Mouse (Mus musculus) heart, embryonic 13.5 days (tissue): ENCODE measurements at regions not wholly inside any gene's neighbourhood (a gene's known extent, or its start where the extent isn't known, plus 50 kb on each side); places are given as distances from the start of the nearest gene placed in this dataset.

ENCODE experiments used
- ATAC-seq: fragments of 200-750 bp; cut with Nextera tagmentation; 2 replicates; pipeline ENCODE4 v1.8.0; 2017; ENCODE audit warnings: moderate TSS enrichment; ENCODE audit not compliant: insufficient number of reproducible peaks, low FRiP score, low TSS enrichment; ENCODE audit errors: extremely low read depth
- H3K27ac ChIP-seq: fragments of 300-500 bp; sonication (generic); replicated peaks from 2 replicates; pipeline ENCODE4 v1.5.1; 2015; ENCODE audit warnings: moderate library complexity, mild to moderate bottlenecking, inconsistent platforms
- H3K27me3 ChIP-seq: fragments of 300-500 bp; sonication (generic); replicated peaks from 2 replicates; pipeline ENCODE4 v1.6.1; 2015; ENCODE audit warnings: mild to moderate bottlenecking, inconsistent platforms
- H3K36me3 ChIP-seq: fragments of 300-500 bp; sonication (generic); 2 replicates; pipeline ENCODE4 v1.6.1; 2015; ENCODE audit warnings: mild to moderate bottlenecking, inconsistent platforms
- H3K4me1 ChIP-seq: fragments of 300-500 bp; sonication (generic); 2 replicates; pipeline ENCODE4 v1.6.1; 2015; ENCODE audit warnings: inconsistent platforms
- H3K4me2 ChIP-seq: fragments of 300-500 bp; sonication (generic); 2 replicates; pipeline ENCODE4 v1.6.1; 2015; ENCODE audit warnings: inconsistent platforms, mild to moderate bottlenecking, moderate library complexity
- H3K4me3 ChIP-seq: fragments of 300-500 bp; sonication (generic); 2 replicates; pipeline ENCODE4 v1.5.1; 2015; ENCODE audit warnings: moderate library complexity, mild to moderate bottlenecking, inconsistent platforms
- H3K9ac ChIP-seq: fragments of 300-500 bp; sonication (generic); 2 replicates; pipeline ENCODE4 v1.6.1; 2015; ENCODE audit warnings: inconsistent platforms, mild to moderate bottlenecking, moderate library complexity
- H3K9me3 ChIP-seq: fragments of 300-500 bp; sonication (generic); 2 replicates; pipeline ENCODE4 v1.6.1; 2016; ENCODE audit warnings: inconsistent platforms
- WGBS: fragments of 180-500 bp; shearing (Covaris S2); methylation state at CpG from one replicate; pipeline ENCODE4 v1.1.7; 2015; ENCODE audit warnings: mixed read lengths; 5-methylcytosine and 5-hydroxymethylcytosine counted together

GRCm38 (mm10) chr7:78123386-78123785 is 614.4 kb downstream of the Ntrk3 start:
- Histone ChIP-seq H3K36me3 (no peaks in the 10 kb centered on the region), H3K9ac (no peak overlapping the region), H3K9me3 (no peaks in the 10 kb centered on the region), H3K4me2 (no peak overlapping the region), H3K27ac (no peak overlapping the region), H3K4me1 (peaks cover 16% of the 10 kb centered on the region), H3K4me3 (no peak overlapping the region), H3K27me3 (no peaks in the 10 kb centered on the region)
- no peak for ATAC-seq
- WGBS = 59% methylated on average over 1 of the region's 1 CpGs

- ATAC-seq = no peak
- Histone ChIP-seq H3K4me1 (peaks cover 16% of the 10 kb centered on the region), H3K36me3 (no peaks in the 10 kb centered on the region), H3K9ac (no peak overlapping the region), H3K4me2 (no peak overlapping the region), H3K9me3 (peaks cover 3% of the 10 kb centered on the region; the same call in 1 of the 2 replicates), H3K27ac (no peak overlapping the region), H3K27me3 (no peaks in the 10 kb centered on the region), H3K4me3 (no peak overlapping the region)
- WGBS = 18% methylated on average over 5 of the region's 5 CpGs
Observed at GRCm38 (mm10) chr7:78121151-78121486, 616.7 kb downstream of the Ntrk3 start.

GRCm38 (mm10) chr7:78120462-78121150 is 617.2 kb downstream of the Ntrk3 start:
- no peak overlapping the region for H3K4me2 ChIP-seq
- 30% methylated on average over 5 of the region's 5 CpGs for WGBS
- no peak for ATAC-seq

GRCm38 (mm10) chr7:78119809-78120208 is 618.0 kb downstream of the Ntrk3 start:
- no peak overlapping the region for H3K9ac ChIP-seq
- H3K4me1 ChIP-seq = peaks cover 16% of the 10 kb centered on the region
- no peak for ATAC-seq
- H3K4me3 ChIP-seq = no peak overlapping the region
- WGBS = 68% methylated on average over 1 of the region's 1 CpGs
- no peak overlapping the region for H3K27ac ChIP-seq
- H3K27me3 ChIP-seq = no peaks in the 10 kb centered on the region
- no peak overlapping the region for H3K4me2 ChIP-seq
- H3K36me3 ChIP-seq = no peaks in the 10 kb centered on the region
- peaks cover 3% of the 10 kb centered on the region; the same call in 1 of the 2 replicates for H3K9me3 ChIP-seq

More at GRCm38 (mm10) chr7:78120462-78121150, 617.2 kb downstream of the Ntrk3 start:
- H3K27ac ChIP-seq = no peak overlapping the region
- H3K4me3 ChIP-seq = no peak overlapping the region
- H3K27me3 ChIP-seq = no peaks in the 10 kb centered on the region
- no peak overlapping the region for H3K9ac ChIP-seq
- H3K36me3 ChIP-seq = no peaks in the 10 kb centered on the region
- peaks cover 16% of the 10 kb centered on the region for H3K4me1 ChIP-seq
- peaks cover 3% of the 10 kb centered on the region; the same call in 1 of the 2 replicates for H3K9me3 ChIP-seq

GRCm38 (mm10) chr7:78111291-78111690 is 626.5 kb downstream of the Ntrk3 start:
- Histone ChIP-seq H3K4me3 (no peak overlapping the region), H3K27ac (no peak overlapping the region), H3K36me3 (no peaks in the 10 kb centered on the region), H3K9me3 (no peaks in the 10 kb centered on the region), H3K27me3 (no peaks in the 10 kb centered on the region), H3K4me2 (no peak overlapping the region), H3K4me1 (no peaks in the 10 kb centered on the region), H3K9ac (no peak overlapping the region)
- 72% methylated on average over 6 of the region's 6 CpGs for WGBS
- no peak for ATAC-seq

GRCm38 (mm10) chr7:78103536-78104279 is 634.1 kb downstream of the Ntrk3 start:
- Histone ChIP-seq H3K9me3 (no peaks in the 10 kb centered on the region), H3K4me1 (no peaks in the 10 kb centered on the region), H3K9ac (no peak overlapping the region), H3K27ac (no peak overlapping the region), H3K4me2 (no peak overlapping the region), H3K36me3 (no peaks in the 10 kb centered on the region), H3K27me3 (no peaks in the 10 kb centered on the region), H3K4me3 (no peak overlapping the region)
- no peak for ATAC-seq
- 44% methylated on average over 2 of the region's 2 CpGs for WGBS

GRCm38 (mm10) chr7:78102396-78102795 is 635.4 kb downstream of the Ntrk3 start:
- H3K9ac ChIP-seq = no peak overlapping the region
- no peaks in the 10 kb centered on the region for H3K9me3 ChIP-seq
- no peak overlapping the region for H3K27ac ChIP-seq
- H3K4me3 ChIP-seq = no peak overlapping the region
- H3K4me1 ChIP-seq = no peaks in the 10 kb centered on the region
- WGBS = 86% methylated on average over 3 of the region's 3 CpGs
- no peaks in the 10 kb centered on the region for H3K27me3 ChIP-seq
- ATAC-seq = no peak
- no peak overlapping the region for H3K4me2 ChIP-seq
- no peaks in the 10 kb centered on the region for H3K36me3 ChIP-seq

GRCm38 (mm10) chr7:78086566-78087008 is 651.2 kb downstream of the Ntrk3 start:
- H3K9me3 ChIP-seq = no peaks in the 10 kb centered on the region
- no peak for ATAC-seq
- H3K4me2 ChIP-seq = peak overlapping the region; percentile 36
- no peak overlapping the region for H3K27ac ChIP-seq
- H3K9ac ChIP-seq = no peak overlapping the region
- H3K27me3 ChIP-seq = no peaks in the 10 kb centered on the region
- peaks cover 11% of the 10 kb centered on the region for H3K4me1 ChIP-seq
- H3K4me3 ChIP-seq = no peak overlapping the region
- 45% methylated on average over 4 of the region's 4 CpGs for WGBS
- H3K36me3 ChIP-seq = no peaks in the 10 kb centered on the region

GRCm38 (mm10) chr7:78085783-78086565 is 651.8 kb downstream of the Ntrk3 start:
- H3K27ac ChIP-seq = no peak overlapping the region
- no peaks in the 10 kb centered on the region for H3K36me3 ChIP-seq
- no peak for ATAC-seq
- H3K27me3 ChIP-seq = no peaks in the 10 kb centered on the region
- no peak overlapping the region for H3K4me3 ChIP-seq
- peaks cover 11% of the 10 kb centered on the region for H3K4me1 ChIP-seq
- H3K9ac ChIP-seq = no peak overlapping the region
- WGBS = 30% methylated on average over 11 of the region's 11 CpGs
- H3K4me2 ChIP-seq = peak overlapping the region; percentile 36
- H3K9me3 ChIP-seq = no peaks in the 10 kb centered on the region

- H3K36me3 ChIP-seq = no peaks in the 10 kb centered on the region
- H3K9me3 ChIP-seq = no peaks in the 10 kb centered on the region
- H3K4me2 ChIP-seq = no peak overlapping the region
- no peak overlapping the region for H3K4me3 ChIP-seq
- ATAC-seq = no peak
- H3K27ac ChIP-seq = no peak overlapping the region
- 52% methylated on average over 1 of the region's 1 CpGs for WGBS
- no peaks in the 10 kb centered on the region for H3K4me1 ChIP-seq
- H3K9ac ChIP-seq = no peak overlapping the region
- no peaks in the 10 kb centered on the region for H3K27me3 ChIP-seq
Observed at GRCm38 (mm10) chr7:78079708-78080107, 658.1 kb downstream of the Ntrk3 start.

- Histone ChIP-seq H3K4me2 (no peak overlapping the region), H3K9me3 (no peaks in the 10 kb centered on the region), H3K4me1 (no peaks in the 10 kb centered on the region), H3K36me3 (no peaks in the 10 kb centered on the region), H3K27ac (no peak overlapping the region), H3K4me3 (no peak overlapping the region), H3K9ac (no peak overlapping the region), H3K27me3 (no peaks in the 10 kb centered on the region)
- no peak for ATAC-seq
- 59% methylated on average over 7 of the region's 7 CpGs for WGBS
Observed at GRCm38 (mm10) chr7:78071131-78071530, 666.7 kb downstream of the Ntrk3 start.
